Mouse (Mus musculus) neural tube, embryonic 12.5 days (tissue): ENCODE results near the gene Gm6034. TPM values are rescaled to one million over a fixed set of nuclear protein-coding genes. Genes with fewer than 3 reads are reported as not detected.
"Not testable (repeated sequence)": the region's sequence is repeated elsewhere in the genome, so short reads cannot be mapped to it uniquely, and the experiment has no call there.

Experiments used
- ATAC-seq: fragments of 200-750 bp; cut with Nextera tagmentation; 2 replicates; pipeline ENCODE4 v1.8.0; 2017; ENCODE audit warnings: low read depth, mild to moderate bottlenecking, moderate TSS enrichment, moderate library complexity; ENCODE audit not compliant: low FRiP score
- H3K27ac ChIP-seq: fragments of 300-500 bp; sonication (generic); 2 replicates; pipeline ENCODE4 v1.5.1; 2016
- H3K27me3 ChIP-seq: fragments of 300-500 bp; sonication (generic); replicated peaks from 2 replicates; pipeline ENCODE4 v1.6.1; 2016; ENCODE audit warnings: mild to moderate bottlenecking
- H3K36me3 ChIP-seq: fragments of 300-500 bp; sonication (generic); 2 replicates; pipeline ENCODE4 v1.6.1; 2016; ENCODE audit warnings: mild to moderate bottlenecking
- H3K4me1 ChIP-seq: fragments of 300-500 bp; sonication (generic); 2 replicates; pipeline ENCODE4 v1.6.1; 2016
- H3K4me2 ChIP-seq: fragments of 300-500 bp; sonication (generic); replicated peaks from 2 replicates; pipeline ENCODE4 v1.6.1; 2016; ENCODE audit warnings: mild to moderate bottlenecking
- H3K4me3 ChIP-seq: fragments of 300-500 bp; sonication (generic); 2 replicates; pipeline ENCODE4 v1.5.1; 2016
- H3K9ac ChIP-seq: fragments of 300-500 bp; sonication (generic); 2 replicates; pipeline ENCODE4 v1.6.1; 2016; ENCODE audit warnings: mild to moderate bottlenecking
- H3K9me3 ChIP-seq: fragments of 300-500 bp; sonication (generic); 2 replicates; pipeline ENCODE4 v1.6.1; 2016; ENCODE audit warnings: mild to moderate bottlenecking
- WGBS: fragments of 180-500 bp; shearing (Covaris S2); methylation state at CpG from one replicate; pipeline ENCODE4 v1.1.7; 2016; 5-methylcytosine and 5-hydroxymethylcytosine counted together
- polyA plus RNA-seq: library from polyadenylated mRNA; unstranded; fragments of >200 nt; fragmentation: Nextera tagmentation; extraction: Ambion mirVana; gene quantifications from 2 replicates; pipeline ENCODE4 v1.2.1, GENCODE M21; 2016

The Gm6034 gene
- polyA plus RNA-seq, 1 experiment from 2014 or later: not detected

- not testable (repeated sequence) for H3K36me3 ChIP-seq, H3K27ac ChIP-seq, H3K27me3 ChIP-seq, H3K4me1 ChIP-seq, H3K9me3 ChIP-seq
- Histone ChIP-seq H3K9ac (peak overlapping the region; percentile 49), H3K4me3 (peak overlapping the region; percentile 33), H3K4me2 (peak overlapping the region; percentile 69)
- 2% methylated on average over 19 of the region's 19 CpGs for WGBS
- ATAC-seq: peak; percentile 78
Observed at GRCm38 (mm10) chr17:36042055-36042454, 706 bp upstream of the Gm6034 start.

- H3K4me2 ChIP-seq: peak overlapping the region; percentile 69
- H3K36me3 ChIP-seq: no peaks in the 10 kb centered on the region
- no peaks in the 10 kb centered on the region for H3K9me3 ChIP-seq
- no peak overlapping the region for H3K27ac ChIP-seq
- ATAC-seq: no peak
- H3K27me3 ChIP-seq: no peaks in the 10 kb centered on the region
- H3K9ac ChIP-seq: no peak overlapping the region
- no peaks in the 10 kb centered on the region for H3K4me1 ChIP-seq
- no peak overlapping the region for H3K4me3 ChIP-seq
- 84% methylated on average over 3 of the region's 3 CpGs for WGBS
Observed at GRCm38 (mm10) chr17:36043286-36043685, 525 bp downstream of the Gm6034 start.

DNA sequence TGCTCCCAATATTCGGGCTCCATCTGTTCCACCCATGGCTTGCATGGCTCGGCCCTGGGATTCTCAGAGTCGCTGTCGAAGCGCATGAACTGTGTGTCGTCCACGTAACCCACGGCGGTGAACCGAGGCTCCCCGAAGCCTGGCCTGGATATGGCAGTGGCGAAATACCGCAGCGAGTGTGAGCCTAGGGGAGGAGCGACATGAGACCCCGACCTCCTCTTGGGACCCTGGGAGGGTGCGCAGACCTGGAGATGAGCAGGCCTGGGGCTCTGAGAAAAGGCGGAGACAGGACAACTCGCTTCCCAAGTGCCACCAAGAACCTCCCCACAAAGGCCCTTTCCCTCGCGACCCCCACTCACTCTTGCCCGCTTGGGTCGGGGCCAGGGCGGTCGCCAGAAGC is 15.2 kb downstream of the Gm6034 start:
- not testable (repeated sequence) for H3K36me3 ChIP-seq

DNA sequence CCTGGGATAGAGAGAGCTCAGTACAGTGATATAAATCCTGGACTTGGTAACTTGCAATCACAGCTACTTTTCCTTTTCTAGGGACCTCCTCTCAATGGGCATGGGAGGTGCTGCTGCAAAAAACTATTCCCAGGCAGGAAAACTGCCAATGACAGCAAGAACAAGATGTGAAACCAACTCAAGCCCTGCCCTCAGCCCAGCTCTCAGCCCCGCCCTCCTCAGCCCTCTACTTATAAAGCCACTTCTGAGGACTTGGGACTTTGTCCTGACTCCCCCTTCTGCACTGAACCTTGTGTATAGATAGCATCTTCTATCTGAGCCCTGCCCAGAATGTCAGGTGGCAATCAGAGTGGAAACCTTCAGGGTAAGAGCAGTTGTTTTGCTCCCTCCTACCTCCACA is 15.6 kb downstream of the Gm6034 start, which contains the start of gene Gm11127:
Gm11127 (minus strand) TSS at position 10 of the 400 bp plus-strand sequence.
- H3K36me3 ChIP-seq, H3K9me3 ChIP-seq, H3K4me2 ChIP-seq, H3K27ac ChIP-seq, H3K4me1 ChIP-seq, H3K9ac ChIP-seq, ATAC-seq, H3K4me3 ChIP-seq, H3K27me3 ChIP-seq: not testable (repeated sequence)
- 75% methylated on average over 1 of the region's 1 CpGs for WGBS

More for the DNA sequence above, 15.2 kb downstream of the Gm6034 start:
- not testable (repeated sequence) for H3K27me3 ChIP-seq, H3K4me2 ChIP-seq, H3K9me3 ChIP-seq, ATAC-seq, H3K4me1 ChIP-seq, H3K27ac ChIP-seq, H3K9ac ChIP-seq, H3K4me3 ChIP-seq
- WGBS: 88% methylated on average over 25 of the region's 25 CpGs

DNA sequence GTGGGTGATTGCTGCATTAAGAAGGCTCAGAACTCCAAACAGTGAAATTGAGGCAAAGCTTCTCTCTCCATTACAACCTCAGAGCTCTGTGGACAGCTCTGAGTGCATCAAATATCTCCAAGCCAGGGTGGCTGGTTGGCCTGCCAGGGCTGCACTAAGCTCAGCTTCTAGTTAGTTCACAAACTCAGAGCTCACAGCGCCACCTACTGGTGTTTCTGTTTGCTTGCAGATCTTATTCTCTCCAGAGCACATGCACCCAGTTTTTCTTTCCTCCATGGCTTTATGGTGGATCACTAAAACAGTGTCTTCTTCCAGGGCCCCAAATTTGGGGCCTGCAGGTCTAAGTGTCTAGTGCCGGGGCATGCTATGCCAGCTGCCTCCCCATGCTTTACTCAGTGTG is 18.1 kb downstream of the Gm6034 start:
- no peak overlapping the region for H3K9ac ChIP-seq
- H3K4me3 ChIP-seq: no peak overlapping the region
- H3K9me3 ChIP-seq: no peaks in the 10 kb centered on the region
- ATAC-seq: no peak
- H3K27me3 ChIP-seq: no peaks in the 10 kb centered on the region
- H3K27ac ChIP-seq: no peak overlapping the region
- H3K4me1 ChIP-seq: no peaks in the 10 kb centered on the region
- H3K36me3 ChIP-seq: no peaks in the 10 kb centered on the region
- no peak overlapping the region for H3K4me2 ChIP-seq
- 20% methylated on average over 2 of the region's 2 CpGs for WGBS

DNA sequence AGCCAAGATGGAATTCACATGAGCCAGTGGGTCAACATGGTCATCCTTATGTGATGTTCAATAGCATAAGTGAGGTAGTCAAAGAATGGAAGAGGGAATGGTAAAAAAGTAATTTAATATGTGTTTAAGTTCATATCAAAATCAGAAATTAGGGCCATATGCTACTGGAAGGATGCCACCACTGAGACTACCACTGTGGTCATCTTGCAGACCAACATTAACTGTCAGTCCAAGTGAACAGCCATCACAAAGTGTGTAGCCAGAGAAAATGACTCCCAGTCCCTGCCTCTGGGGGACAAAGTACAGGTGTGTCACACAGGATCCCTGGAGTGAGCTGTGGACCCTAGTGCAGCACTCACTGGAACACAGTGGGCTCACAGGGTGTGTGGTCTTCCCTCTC is 39.1 kb downstream of the Gm6034 start:
- not testable (repeated sequence) for H3K9me3 ChIP-seq, H3K9ac ChIP-seq, H3K36me3 ChIP-seq, ATAC-seq, H3K4me3 ChIP-seq, H3K4me2 ChIP-seq, H3K27ac ChIP-seq
- peaks cover 11% of the 10 kb centered on the region for H3K4me1 ChIP-seq
- peaks cover 12% of the 10 kb centered on the region for H3K27me3 ChIP-seq

DNA sequence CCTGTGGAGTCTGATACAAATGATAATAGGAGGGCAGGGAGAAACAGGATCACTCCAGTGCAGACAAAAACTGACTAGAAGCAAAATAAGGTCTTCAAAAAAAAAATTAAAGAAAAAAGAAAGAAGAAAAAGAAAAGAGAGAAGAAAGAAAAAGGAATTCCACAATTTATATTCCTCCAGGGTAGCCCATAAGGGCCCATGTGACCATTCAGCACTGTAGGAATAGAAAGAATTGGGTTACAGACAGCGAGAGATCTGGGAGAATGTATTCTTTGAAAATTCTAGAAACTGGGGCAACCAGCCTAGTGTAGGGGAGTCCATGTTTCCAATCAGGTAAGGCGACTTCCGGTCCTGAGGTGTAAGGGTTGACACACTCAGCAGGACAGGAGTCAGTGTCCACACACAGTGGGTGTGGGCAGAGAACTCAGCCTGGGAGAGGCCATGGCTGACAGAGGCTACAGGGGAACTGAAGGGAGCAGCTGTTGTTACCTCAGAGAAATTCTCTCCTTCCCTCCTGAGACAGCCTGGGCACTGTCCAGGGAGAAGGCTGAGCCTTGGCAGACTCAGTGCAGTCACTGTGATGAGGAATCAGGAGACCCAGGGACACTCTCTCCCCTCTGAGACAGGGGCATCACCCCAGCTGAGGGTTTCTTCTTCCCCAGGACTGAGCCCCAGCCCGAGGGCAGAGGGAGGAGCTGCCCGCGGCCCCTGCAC is 39.9 kb downstream of the Gm6034 start:
- Histone ChIP-seq H3K4me1 (peaks cover 11% of the 10 kb centered on the region), H3K4me3 (peak overlapping the region; percentile 48; the same call in 1 of the 2 replicates), H3K27me3 (peaks cover 12% of the 10 kb centered on the region), H3K4me2 (peak overlapping the region; percentile 98)
- not testable (repeated sequence) for ATAC-seq, H3K9ac ChIP-seq, H3K36me3 ChIP-seq, H3K27ac ChIP-seq, H3K9me3 ChIP-seq
- 36% methylated on average over 6 of the region's 6 CpGs for WGBS

GRCm38 (mm10) chr17:36083266-36083869 is 40.6 kb downstream of the Gm6034 start:
- Histone ChIP-seq H3K27me3 (peaks cover 12% of the 10 kb centered on the region), H3K4me1 (peaks cover 11% of the 10 kb centered on the region), H3K27ac (no peak overlapping the region), H3K9ac (peak overlapping the region; percentile 64), H3K4me2 (peak overlapping the region; percentile 98), H3K9me3 (no peaks in the 10 kb centered on the region), H3K36me3 (no peaks in the 10 kb centered on the region), H3K4me3 (peak overlapping the region; percentile 48)
- peak; percentile 85 for ATAC-seq
- WGBS: under 1% methylated on average over 46 of the region's 46 CpGs

DNA sequence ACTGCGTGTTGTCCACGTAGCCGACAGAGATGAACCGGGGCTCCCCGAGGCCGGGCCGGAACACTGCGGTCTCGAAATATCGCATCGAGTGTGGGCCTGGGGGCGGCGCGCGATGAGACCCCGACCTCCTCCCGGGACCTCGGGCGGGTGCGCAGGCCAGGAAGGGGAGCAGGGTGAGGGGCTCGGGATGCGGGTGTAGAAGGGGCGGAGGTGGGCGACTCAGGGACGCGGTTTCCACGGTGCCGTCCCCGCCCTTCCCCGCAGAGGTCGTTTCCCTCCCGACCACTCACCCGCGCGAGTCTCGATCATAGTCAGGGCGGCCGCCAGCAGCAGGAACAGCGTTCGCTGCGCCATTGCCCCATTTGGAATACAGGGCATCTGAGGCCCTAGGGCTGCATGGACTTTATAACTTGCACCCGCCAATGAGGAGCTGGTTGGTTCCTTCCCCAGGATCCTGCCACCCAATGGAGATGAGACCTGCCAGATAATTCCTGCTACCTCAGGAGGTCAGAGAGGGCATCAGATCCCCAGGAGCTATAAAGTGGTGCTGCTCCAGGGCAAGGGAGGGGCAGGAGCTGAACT is 41.2 kb downstream of the Gm6034 start:
- Histone ChIP-seq H3K4me3 (peak overlapping the region; percentile 48), H3K27me3 (peaks cover 12% of the 10 kb centered on the region), H3K9me3 (no peaks in the 10 kb centered on the region), H3K36me3 (no peaks in the 10 kb centered on the region), H3K4me2 (peak overlapping the region; percentile 98), H3K4me1 (peaks cover 11% of the 10 kb centered on the region), H3K27ac (no peak overlapping the region), H3K9ac (peak overlapping the region; percentile 64)
- WGBS: 1% methylated on average over 42 of the region's 42 CpGs
- peak; percentile 65 for ATAC-seq

- 74% methylated on average over 1 of the region's 1 CpGs for WGBS
- not testable (repeated sequence) for H3K9ac ChIP-seq, H3K36me3 ChIP-seq, H3K9me3 ChIP-seq, H3K4me2 ChIP-seq, H3K4me3 ChIP-seq, ATAC-seq, H3K27ac ChIP-seq
- Histone ChIP-seq H3K4me1 (peaks cover 11% of the 10 kb centered on the region), H3K27me3 (peaks cover 12% of the 10 kb centered on the region)
Observed at GRCm38 (mm10) chr17:36085976-36086375, 43.2 kb downstream of the Gm6034 start.

- ATAC-seq, H3K4me1 ChIP-seq, H3K36me3 ChIP-seq, H3K9ac ChIP-seq, H3K27ac ChIP-seq, H3K9me3 ChIP-seq, H3K27me3 ChIP-seq, H3K4me2 ChIP-seq, H3K4me3 ChIP-seq: not testable (repeated sequence)
- WGBS: no CpG with 5 or more reads among the region's 2 CpGs
Observed at GRCm38 (mm10) chr17:36091933-36092332, 49.2 kb downstream of the Gm6034 start.

DNA sequence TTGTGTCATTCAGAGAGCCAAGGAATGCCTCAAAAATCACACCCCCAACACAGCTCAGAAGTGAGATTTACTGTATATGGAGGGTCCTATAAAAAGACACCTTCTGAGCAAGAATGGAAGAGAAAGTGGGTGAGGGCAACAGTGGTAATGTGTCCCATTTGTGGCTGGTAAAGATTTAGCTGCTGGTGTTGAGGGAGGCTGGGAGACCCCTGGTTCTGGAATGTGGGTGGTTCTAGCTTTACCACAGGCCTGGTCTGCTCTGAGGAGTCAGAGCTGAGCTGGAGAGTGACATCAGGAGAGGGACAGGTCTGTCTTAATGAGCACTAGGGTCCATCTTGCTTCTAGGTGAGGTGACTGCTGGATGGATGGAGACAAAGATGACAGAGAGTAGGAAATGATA is 49.8 kb downstream of the Gm6034 start:
- H3K9me3 ChIP-seq, H3K36me3 ChIP-seq, H3K4me3 ChIP-seq, ATAC-seq, H3K9ac ChIP-seq, H3K4me2 ChIP-seq, H3K27me3 ChIP-seq, H3K27ac ChIP-seq, H3K4me1 ChIP-seq: not testable (repeated sequence)
